Mouse (Mus musculus): ENCODE measurements around the gene H2afy2. TPM values are rescaled to one million over a fixed set of nuclear protein-coding genes. Genes with fewer than 3 reads are reported as not detected.
A peak's percentile ranks its signal among the peaks of the same experiment; 100 is the strongest.

H2afy2 gene
- total and polyA plus RNA-seq, 3 experiments, result 0.20 TPM; not detected in 2

- H3K79me2 ChIP-seq (replicated peaks; ENCODE audit: control insufficient read depth, extremely low read depth, insufficient read depth, poor library complexity, severe bottlenecking), result no peaks in the 10 kb centered on the region
- H3K4me2 ChIP-seq (ENCODE audit: insufficient read depth, low read depth, poor library complexity, severe bottlenecking), result peak overlapping the region; percentile 88
- no peak overlapping the region for H3K9ac ChIP-seq (ENCODE audit: insufficient read depth, low read depth)
- H3K27ac ChIP-seq (ENCODE audit: insufficient read depth, low read depth), result peak overlapping the region; percentile 2; the same call in 1 of the 2 replicates
- no peak for DNase-seq (ENCODE audit: extremely low read depth)
- TF ChIP-seq ELF1 (IDR thresholded peaks at IDR 0.05; ENCODE audit: low read depth, low read length), result no peak
- TF ChIP-seq CHD2 (IDR thresholded peaks at IDR 0.05; ENCODE audit: low read length), result peak; percentile 50; the same call in 1 of the 2 replicates
- H3K9me3 ChIP-seq (replicated peaks; ENCODE audit: low read length), result no peaks in the 10 kb centered on the region
- no peak overlapping the region for H3K4me3 ChIP-seq (replicated peaks in 1 of 3; ENCODE audit: low read depth in 2 of 3, low read length in 2 of 3, poor library complexity in 1 of 3)
- dilution Hi-C loops (cut with MboI; ENCODE audit: extremely low pct_ligation_motif_present, extremely low pct_unique_long_range_greater_than_20kb, low sequenced_read_pairs), result no loop called here
- no peaks in the 10 kb centered on the region for H3K27me3 ChIP-seq (replicated peaks)
- in situ Hi-C loops (cut with MboI; ENCODE audit: low pct_ligation_motif_present, low pct_unique_long_range_greater_than_20kb, low sequenced_read_pairs), result loop anchor here (25.0 kb wide), 1 partner anchor 561 kb away; the partner anchor contains the start of gene Hk1
- H3K4me1 ChIP-seq (ENCODE audit: control insufficient read depth in 1 of 2, insufficient read depth in 2 of 2), result peaks cover 15 to 62% of the 10 kb centered on the region in 2 experiments
- no peaks in the 10 kb centered on the region for H3K36me3 ChIP-seq (replicated peaks in 1 of 2; ENCODE audit: control insufficient read depth in 1 of 2, insufficient read depth in 1 of 2, low read length in 1 of 2)
Observed at GRCm38 (mm10) chr10:61825979-61826752, 42.2 kb upstream of the H2afy2 start.

GRCm38 (mm10) chr10:61825536-61825935 lies 41.6 kb upstream of the H2afy2 start:
- Histone ChIP-seq H3K27ac (ENCODE audit: insufficient read depth, low read depth) (no peak overlapping the region), H3K4me3 (replicated peaks in 1 of 3; ENCODE audit: low read depth in 2 of 3, low read length in 2 of 3, poor library complexity in 1 of 3) (no peak overlapping the region), H3K9me3 (replicated peaks; ENCODE audit: low read length) (no peaks in the 10 kb centered on the region), H3K36me3 (replicated peaks in 1 of 2; ENCODE audit: control insufficient read depth in 1 of 2, insufficient read depth in 1 of 2, low read length in 1 of 2) (no peaks in the 10 kb centered on the region), H3K79me2 (replicated peaks; ENCODE audit: control insufficient read depth, extremely low read depth, insufficient read depth, poor library complexity, severe bottlenecking) (no peaks in the 10 kb centered on the region), H3K27me3 (replicated peaks) (no peaks in the 10 kb centered on the region), H3K4me2 (ENCODE audit: insufficient read depth, low read depth, poor library complexity, severe bottlenecking) (peak overlapping the region; percentile 51; the same call in 1 of the 2 replicates), H3K4me1 (ENCODE audit: control insufficient read depth in 1 of 2, insufficient read depth in 2 of 2) (peaks cover 15 to 62% of the 10 kb centered on the region in 2 experiments), H3K9ac (ENCODE audit: insufficient read depth, low read depth) (no peak overlapping the region)
- DNase-seq (ENCODE audit: extremely low read depth), result peak; percentile 44
- in situ Hi-C loops (cut with MboI; ENCODE audit: low pct_ligation_motif_present, low pct_unique_long_range_greater_than_20kb, low sequenced_read_pairs), result loop anchor here (25.0 kb wide), 1 partner anchor 562 kb away; the partner anchor contains the start of gene Hk1
- TF ChIP-seq ETS1 (conservative IDR thresholded peaks at IDR 0.05; ENCODE audit: low read depth, low read length) (peak; percentile 87), ZMIZ1 (IDR thresholded peaks at IDR 0.05; ENCODE audit: low read depth, low read length) (no peak), E2F4 (IDR thresholded peaks at IDR 0.05; ENCODE audit: insufficient replicate concordance, low read depth, low read length) (no peak), KAT2A (IDR thresholded peaks at IDR 0.05; ENCODE audit: insufficient replicate concordance, low read length) (no peak), MXI1 (IDR thresholded peaks at IDR 0.05; ENCODE audit: low read depth, low read length) (no peak), GABPA (IDR thresholded peaks at IDR 0.05; ENCODE audit: insufficient replicate concordance, low read depth, low read length) (no peak), POLR2AphosphoS2 (IDR thresholded peaks at IDR 0.05; ENCODE audit: low read depth, low read length) (no peak), TCF12 (IDR thresholded peaks at IDR 0.05; ENCODE audit: low read depth, low read length) (peak; percentile 82), CHD2 (IDR thresholded peaks at IDR 0.05; ENCODE audit: low read length) (no peak), MEF2A (IDR thresholded peaks at IDR 0.05; ENCODE audit: borderline replicate concordance, low read depth, low read length) (peak; percentile 48; the same call in 1 of the 2 replicates), IRF4 (IDR thresholded peaks at IDR 0.05; ENCODE audit: low read depth, low read length) (peak; percentile 49; the same call in 1 of the 2 replicates), TBP (conservative IDR thresholded peaks at IDR 0.05; ENCODE audit: low read depth, low read length) (no peak), RAD21 (IDR thresholded peaks at IDR 0.05; ENCODE audit: low read depth, low read length) (no peak), MAX (IDR thresholded peaks at IDR 0.05; ENCODE audit: low read length) (no peak), BHLHE40 (IDR thresholded peaks at IDR 0.05; ENCODE audit: low read depth, low read length) (no peak), CTCF (conservative IDR thresholded peaks at IDR 0.05 in 1 of 2, IDR thresholded peaks at IDR 0.05 in 1 of 2; ENCODE audit: low read depth in 2 of 2, low read length in 2 of 2) (no peak), ELF1 (IDR thresholded peaks at IDR 0.05; ENCODE audit: low read depth, low read length) (no peak), ZC3H11A (IDR thresholded peaks at IDR 0.05; ENCODE audit: low read depth, low read length) (no peak), USF2 (conservative IDR thresholded peaks at IDR 0.05; ENCODE audit: low read depth, low read length) (no peak), RCOR1 (conservative IDR thresholded peaks at IDR 0.05; ENCODE audit: low read depth, low read length) (no peak), SIN3A (IDR thresholded peaks at IDR 0.05; ENCODE audit: low read length) (0 out of 2 replicates have a peak, but pooled peaks have one; percentile 35), ZNF384 (IDR thresholded peaks at IDR 0.05; ENCODE audit: low read depth, low read length) (no peak), SMC3 (IDR thresholded peaks at IDR 0.05; ENCODE audit: low read depth, low read length) (no peak), EP300 (IDR thresholded peaks at IDR 0.05; ENCODE audit: low read length) (peak; percentile 66; the same call in 1 of the 2 replicates), MAZ (IDR thresholded peaks at IDR 0.05; ENCODE audit: low read depth, low read length) (0 out of 2 replicates have a peak, but pooled peaks have one; percentile 41)
- dilution Hi-C loops (cut with MboI; ENCODE audit: extremely low pct_ligation_motif_present, extremely low pct_unique_long_range_greater_than_20kb, low sequenced_read_pairs), result no loop called here

Measured in CH12.LX (cell line).